Mouse (Mus musculus): ENCODE data around the gene Rnls. TPM values are rescaled to one million over a fixed set of nuclear protein-coding genes. Genes with fewer than 3 reads are reported as not detected.
"Not testable (repeated sequence)": the region's sequence is repeated elsewhere in the genome, so short reads cannot be mapped to it uniquely, and the experiment has no call there.

Gene Rnls
- 3.0 and 3.1 TPM in 2 replicates for polyA plus RNA-seq (2015; fragmentation: Nextera tagmentation; extraction: Ambion mirVana)

GRCm38 (mm10) chr19:33391651-33392382, at the start of gene Rnls:
Rnls (minus strand) TSS chr19:33392295.
- Histone ChIP-seq H3K27ac (ENCODE audit: low read depth) (peak within 1 kb of the TSS; percentile 92), H3K4me2 (ENCODE audit: low read depth, low read length) (peak within 1 kb of the TSS; percentile 81), H3K36me3 (replicated peaks; ENCODE audit: insufficient read depth, low read length) (no peaks in the 10 kb centered on the region), H3K27me3 (ENCODE audit: insufficient read depth, low read length) (no peaks in the 10 kb centered on the region), H3K4me1 (ENCODE audit: insufficient read depth) (peaks cover 4% of the 10 kb centered on the region; the same call in 1 of the 2 replicates), H3K9me3 (ENCODE audit: low read length) (no peaks in the 10 kb centered on the region), H3K9ac (replicated peaks) (peak within 1 kb of the TSS; percentile 79), H3K4me3 (ENCODE audit: low read depth, low read length) (peak within 1 kb of the TSS; percentile 65)
- DNase-seq: peak; percentile 83
- WGBS (ENCODE audit: insufficient replicate concordance): 1% methylated on average over 47 of the region's 48 CpGs
- ATAC-seq: peak; percentile 97
- TF ChIP-seq EP300 (IDR thresholded peaks at IDR 0.05; ENCODE audit: low read depth) (no peak), CTCF (IDR thresholded peaks at IDR 0.05; ENCODE audit: low read depth) (no peak)

- no peaks in the 10 kb centered on the region for H3K9me3 ChIP-seq (ENCODE audit: low read length)
- H3K27ac ChIP-seq (ENCODE audit: low read depth): no peak overlapping the region
- H3K36me3 ChIP-seq (replicated peaks; ENCODE audit: insufficient read depth, low read length): no peaks in the 10 kb centered on the region
- H3K4me2 ChIP-seq (ENCODE audit: low read depth, low read length): no peak overlapping the region
- TF ChIP-seq CTCF (IDR thresholded peaks at IDR 0.05; ENCODE audit: low read depth) (no peak), EP300 (IDR thresholded peaks at IDR 0.05; ENCODE audit: low read depth) (no peak)
- H3K4me1 ChIP-seq (ENCODE audit: insufficient read depth): no peaks in the 10 kb centered on the region
- H3K27me3 ChIP-seq (ENCODE audit: insufficient read depth, low read length): no peaks in the 10 kb centered on the region
- H3K9ac ChIP-seq (replicated peaks): no peak overlapping the region
- 21% methylated on average over 2 of the region's 2 CpGs for WGBS (ENCODE audit: insufficient replicate concordance)
- no peak overlapping the region for H3K4me3 ChIP-seq (ENCODE audit: low read depth, low read length)
- ATAC-seq (no peak), DNase-seq (no peak)
These were observed 37.4 kb upstream of the Rnls start for GRCm38 (mm10) chr19:33429457-33429856.

- not testable (repeated sequence) for H3K4me3 ChIP-seq (ENCODE audit: low read depth, low read length); H3K9me3 ChIP-seq (ENCODE audit: low read length); H3K36me3 ChIP-seq (replicated peaks; ENCODE audit: insufficient read depth, low read length); H3K9ac ChIP-seq (replicated peaks); H3K27me3 ChIP-seq (ENCODE audit: insufficient read depth, low read length); H3K4me2 ChIP-seq (ENCODE audit: low read depth, low read length); H3K4me1 ChIP-seq (ENCODE audit: insufficient read depth); ATAC-seq; H3K27ac ChIP-seq (ENCODE audit: low read depth); DNase-seq
- 72% methylated on average over 9 of the region's 9 CpGs for WGBS (ENCODE audit: insufficient replicate concordance)
These were observed 27.3 kb upstream of the Rnls start for GRCm38 (mm10) chr19:33419368-33419767.

- WGBS (ENCODE audit: insufficient replicate concordance): 64% methylated on average over 2 of the region's 2 CpGs
These were observed 11.3 kb downstream of the Rnls start for GRCm38 (mm10) chr19:33380825-33381224.

GRCm38 (mm10) chr19:33380386-33380785, 11.7 kb downstream of the Rnls start:
- Histone ChIP-seq H3K27me3 (ENCODE audit: insufficient read depth, low read length) (no peaks in the 10 kb centered on the region), H3K9me3 (ENCODE audit: low read length) (no peaks in the 10 kb centered on the region), H3K36me3 (replicated peaks; ENCODE audit: insufficient read depth, low read length) (no peaks in the 10 kb centered on the region), H3K4me3 (ENCODE audit: low read depth, low read length) (no peak overlapping the region), H3K4me2 (ENCODE audit: low read depth, low read length) (no peak overlapping the region), H3K9ac (replicated peaks) (no peak overlapping the region), H3K27ac (ENCODE audit: low read depth) (no peak overlapping the region), H3K4me1 (ENCODE audit: insufficient read depth) (no peaks in the 10 kb centered on the region)
- TF ChIP-seq CTCF (IDR thresholded peaks at IDR 0.05; ENCODE audit: low read depth) (peak; percentile 59), EP300 (IDR thresholded peaks at IDR 0.05; ENCODE audit: low read depth) (no peak)
- DNase-seq: no peak
- no peak for ATAC-seq
- 17% methylated on average over 3 of the region's 3 CpGs for WGBS (ENCODE audit: insufficient replicate concordance)

More at GRCm38 (mm10) chr19:33380825-33381224, 11.3 kb downstream of the Rnls start:
- H3K27me3 ChIP-seq (ENCODE audit: insufficient read depth, low read length): no peaks in the 10 kb centered on the region
- no peaks in the 10 kb centered on the region for H3K9me3 ChIP-seq (ENCODE audit: low read length)
- H3K4me3 ChIP-seq (ENCODE audit: low read depth, low read length): no peak overlapping the region
- ATAC-seq (no peak), DNase-seq (no peak)
- no peak overlapping the region for H3K27ac ChIP-seq (ENCODE audit: low read depth)
- no peak overlapping the region for H3K9ac ChIP-seq (replicated peaks)
- no peak for TF ChIP-seq EP300 (IDR thresholded peaks at IDR 0.05; ENCODE audit: low read depth)
- no peak for TF ChIP-seq CTCF (IDR thresholded peaks at IDR 0.05; ENCODE audit: low read depth)
- no peaks in the 10 kb centered on the region for H3K4me1 ChIP-seq (ENCODE audit: insufficient read depth)
- no peak overlapping the region for H3K4me2 ChIP-seq (ENCODE audit: low read depth, low read length)
- no peaks in the 10 kb centered on the region for H3K36me3 ChIP-seq (replicated peaks; ENCODE audit: insufficient read depth, low read length)

GRCm38 (mm10) chr19:33368808-33369207, 23.3 kb downstream of the Rnls start:
- H3K9ac ChIP-seq (replicated peaks): no peak overlapping the region
- no peaks in the 10 kb centered on the region for H3K36me3 ChIP-seq (replicated peaks; ENCODE audit: insufficient read depth, low read length)
- 58% methylated on average over 2 of the region's 2 CpGs for WGBS (ENCODE audit: insufficient replicate concordance)
- H3K27ac ChIP-seq (ENCODE audit: low read depth): no peak overlapping the region
- no peaks in the 10 kb centered on the region for H3K9me3 ChIP-seq (ENCODE audit: low read length)
- H3K4me2 ChIP-seq (ENCODE audit: low read depth, low read length): no peak overlapping the region
- no peak for TF ChIP-seq CTCF (IDR thresholded peaks at IDR 0.05; ENCODE audit: low read depth)
- no peak for TF ChIP-seq EP300 (IDR thresholded peaks at IDR 0.05; ENCODE audit: low read depth)
- no peak for DNase-seq
- ATAC-seq: no peak
- H3K4me1 ChIP-seq (ENCODE audit: insufficient read depth): no peaks in the 10 kb centered on the region
- no peak overlapping the region for H3K4me3 ChIP-seq (ENCODE audit: low read depth, low read length)
- H3K27me3 ChIP-seq (ENCODE audit: insufficient read depth, low read length): no peaks in the 10 kb centered on the region
